Mouse (Mus musculus) CH12.LX (cell line): Measurements from ENCODE around the gene Bri3.

Experiments
- CTCF ChIP-seq, 2 experiments: IDR thresholded peaks in 1 of 2; conservative IDR thresholded peaks in 1 of 2; 2 replicates each; pipeline ENCODE4 v1.5.1; 2011 to 2012; ENCODE audit warnings: low read depth in 2 of 2, low read length in 2 of 2, improper control_type of control experiment in 1 of 2, inconsistent platforms in 1 of 2, mild to moderate bottlenecking in 1 of 2, moderate library complexity in 1 of 2
- EP300 ChIP-seq: IDR thresholded peaks from 2 replicates; pipeline ENCODE4 v1.6.1; 2011; ENCODE audit warnings: low read length, improper control_type of control experiment
- POLR2A ChIP-seq: IDR thresholded peaks from 2 replicates; pipeline ENCODE4 v1.6.1; 2011; ENCODE audit warnings: low read depth, mild to moderate bottlenecking, improper control_type of control experiment, low read length

GRCm38 (mm10) chr5:144412781-144413180 is 168.5 kb downstream of the Bri3 start:
- no peak for TF ChIP-seq POLR2A
- no peak for TF ChIP-seq CTCF (conservative IDR thresholded peaks at IDR 0.05 in 1 of 2, IDR thresholded peaks at IDR 0.05 in 1 of 2; ENCODE audit: low read depth in 2 of 2, low read length in 2 of 2)
- TF ChIP-seq EP300 = no peak
